In the genomic region with DNA sequence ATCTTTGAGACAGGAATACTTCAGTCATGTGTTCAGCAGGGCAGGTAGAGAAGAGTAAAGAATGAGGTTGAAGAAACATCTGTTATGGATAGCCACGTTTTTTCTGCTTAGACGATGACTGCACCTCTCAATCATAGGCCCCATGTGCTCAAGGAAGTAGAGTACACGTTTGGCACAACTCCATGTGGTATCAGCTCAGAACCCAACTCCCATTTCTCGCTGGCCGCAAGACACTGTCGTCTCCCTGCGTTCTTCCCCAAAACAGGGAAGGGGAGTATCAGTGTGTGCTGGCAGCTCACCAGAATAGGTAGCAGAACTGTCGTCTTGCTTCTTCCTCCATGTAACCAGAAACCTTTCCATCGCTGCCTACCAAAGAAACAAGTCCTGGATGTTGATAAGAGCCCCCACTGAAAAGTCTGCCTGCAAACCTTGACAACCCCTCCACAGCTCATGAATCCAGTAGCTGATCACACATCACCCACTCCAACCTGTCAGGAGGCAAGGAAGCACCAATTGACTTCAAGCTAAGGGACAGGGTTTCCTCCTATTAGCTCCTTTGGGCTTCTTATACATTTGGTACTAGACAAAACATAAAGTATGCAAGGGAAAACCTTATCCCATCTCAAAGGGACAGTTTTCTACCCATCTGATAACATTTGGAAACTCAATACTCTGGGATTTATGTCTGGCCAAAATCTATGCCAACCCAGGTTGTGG, we compare ENCODE assay signal across 8 mouse cellular contexts.
A peak's percentile ranks its signal among the peaks of the same experiment; 100 is the strongest.
DNase-seq lines count a peak whose midpoint lies in the region; ATAC-seq lines count a peak whose summit lies in the region.
"Not testable (repeated sequence)": the region's sequence is repeated elsewhere in the genome, so short reads cannot be mapped to it uniquely, and the experiment has no call there.

No protein-coding gene starts in this region.

- H3K4me3 ChIP-seq in embryonic facial prominence, embryonic 13.5 days; heart, embryonic 13.5 days; hindbrain, embryonic 13.5 days; kidney, embryonic 15.5 days (replicated peaks); limb, embryonic 15.5 days: not testable (repeated sequence)

- H3K4me2 ChIP-seq in embryonic facial prominence, embryonic 13.5 days; heart, embryonic 13.5 days; hindbrain, embryonic 13.5 days; kidney, embryonic 15.5 days; limb, embryonic 15.5 days: not testable (repeated sequence)

- peak; percentile 61; the same call in 1 of the 2 replicates for ATAC-seq in embryonic facial prominence, embryonic 13.5 days (ENCODE audit: insufficient number of reproducible peaks, insufficient read depth, low FRiP score, low TSS enrichment, low read depth)
- 0 out of 2 replicates have a peak, but pooled peaks have one; percentile 11 for ATAC-seq in heart, embryonic 13.5 days (ENCODE audit: extremely low read depth, insufficient number of reproducible peaks, low FRiP score, low TSS enrichment)
- ATAC-seq in hindbrain, embryonic 13.5 days (ENCODE audit: low FRiP score), result peak; percentile 36; the same call in 1 of the 2 replicates
- ATAC-seq in kidney, embryonic 15.5 days (replicated peaks; ENCODE audit: low FRiP score), result 0 out of 2 replicates have a peak, but pooled peaks have one; percentile 29
- peak; percentile 53 for ATAC-seq in limb, embryonic 15.5 days (ENCODE audit: insufficient number of reproducible peaks, low FRiP score, low TSS enrichment, low read depth)
- 0 out of 2 replicates have a peak, but pooled peaks have one; percentile 35 for ATAC-seq in megakaryocyte-erythroid progenitor cell, adult 5-6 weeks (replicated peaks; ENCODE audit: low FRiP score, low TSS enrichment, poor library complexity, severe bottlenecking)
- ATAC-seq in neutrophil, adult 5-6 weeks (ENCODE audit: extremely low read depth, insufficient number of reproducible peaks, low FRiP score, poor library complexity, severe bottlenecking), result peak; percentile 20; the same call in 1 of the 2 replicates

- not testable (repeated sequence) for H3K9ac ChIP-seq in embryonic facial prominence, embryonic 13.5 days; heart, embryonic 13.5 days; hindbrain, embryonic 13.5 days; kidney, embryonic 15.5 days; limb, embryonic 15.5 days

- not testable (repeated sequence) for H3K36me3 ChIP-seq in embryonic facial prominence, embryonic 13.5 days; heart, embryonic 13.5 days; hindbrain, embryonic 13.5 days; kidney, embryonic 15.5 days; limb, embryonic 15.5 days

- WGBS in embryonic facial prominence, embryonic 13.5 days, result 72% methylated on average over 9 of the region's 9 CpGs
- WGBS in heart, embryonic 13.5 days, result 51% methylated on average over 9 of the region's 9 CpGs
- 80% methylated on average over 9 of the region's 9 CpGs for WGBS in hindbrain, embryonic 13.5 days
- 70% methylated on average over 9 of the region's 9 CpGs for WGBS in kidney, embryonic 15.5 days
- WGBS in limb, embryonic 15.5 days, result 72% methylated on average over 9 of the region's 9 CpGs

- H3K4me1 ChIP-seq in embryonic facial prominence, embryonic 13.5 days; heart, embryonic 13.5 days; hindbrain, embryonic 13.5 days (replicated peaks); kidney, embryonic 15.5 days; limb, embryonic 15.5 days: not testable (repeated sequence)

- not testable (repeated sequence) for H3K27me3 ChIP-seq in embryonic facial prominence, embryonic 13.5 days; heart, embryonic 13.5 days (replicated peaks); hindbrain, embryonic 13.5 days; kidney, embryonic 15.5 days; limb, embryonic 15.5 days

- not testable (repeated sequence) for H3K27ac ChIP-seq in embryonic facial prominence, embryonic 13.5 days; heart, embryonic 13.5 days (replicated peaks); hindbrain, embryonic 13.5 days; kidney, embryonic 15.5 days; limb, embryonic 15.5 days

- not testable (repeated sequence) for H3K9me3 ChIP-seq in embryonic facial prominence, embryonic 13.5 days; heart, embryonic 13.5 days; hindbrain, embryonic 13.5 days; kidney, embryonic 15.5 days (replicated peaks); limb, embryonic 15.5 days

- peak; percentile 1 for DNase-seq in 3T3-L1 (ENCODE audit: low read depth, low spot score)

Comparison
In these comparisons a context has a peak if more than half of its experiments do, and no peak if none do; other contexts are left out.
1. ATAC-seq: peak in every context shown above with its lines; median percentile 61 in embryonic facial prominence, embryonic 13.5 days; 53 in limb, embryonic 15.5 days; 36 in hindbrain, embryonic 13.5 days; 35 in megakaryocyte-erythroid progenitor cell, adult 5-6 weeks; 29 in kidney, embryonic 15.5 days; 20 in neutrophil, adult 5-6 weeks; 11 in heart, embryonic 13.5 days.